Mouse (Mus musculus): ENCODE data around the gene Etv6. TPM values are rescaled to one million over a fixed set of nuclear protein-coding genes. Genes with fewer than 3 reads are reported as not detected.

The Etv6 gene
- polyA plus RNA-seq (2012; rRNA removed; ENCODE audit: low replicate concordance), result 13.1 and 28.9 TPM in 2 replicates

GRCm38 (mm10) chr6:134035490-134036405, at the start of gene Etv6:
Etv6 (plus strand) TSS chr6:134035700.

Other genes starting within 250 kb of the Etv6 start
- not detected in 2 replicates for gene Kap, start 181.9 kb upstream of the Etv6 start, polyA plus RNA-seq (2012; rRNA removed; ENCODE audit: low replicate concordance)

Data from subcutaneous adipose tissue, adult 2 months (tissue).